Mouse (Mus musculus) cerebellum, postnatal 36 days (tissue): ENCODE measurements at regions not wholly inside any gene's neighbourhood (a gene's known extent, or its start where the extent isn't known, plus 50 kb on each side); places are given as distances from the start of the nearest gene placed in this dataset.

Experiments
- DNase-seq, 2 experiments: peaks; one replicate each; pipeline ENCODE4 v3.0.0; 2021 to 2022; ENCODE audit warnings: mixed read lengths in 2 of 2

DNA sequence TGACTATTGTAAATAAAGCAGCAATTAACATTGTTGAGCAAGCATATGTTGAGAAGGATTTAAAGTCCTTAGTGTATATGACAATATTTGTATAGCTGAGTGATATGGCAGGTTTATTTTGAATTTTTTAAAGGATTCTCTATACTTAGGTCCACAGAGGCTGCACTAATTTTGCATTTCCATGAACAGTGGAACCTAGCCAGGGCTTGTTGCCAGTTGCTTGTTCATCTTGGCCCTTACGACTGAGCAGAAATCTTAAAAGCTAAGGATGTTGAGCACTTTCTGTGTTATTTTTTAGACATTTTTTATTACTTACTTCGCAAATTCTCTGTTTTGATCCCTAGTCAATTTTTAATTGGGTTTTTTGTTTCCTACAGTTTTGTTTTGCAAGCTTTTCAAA lies 417.8 kb downstream of the Cdh7 start:
- peak; percentile 36 to 42 for DNase-seq

DNA sequence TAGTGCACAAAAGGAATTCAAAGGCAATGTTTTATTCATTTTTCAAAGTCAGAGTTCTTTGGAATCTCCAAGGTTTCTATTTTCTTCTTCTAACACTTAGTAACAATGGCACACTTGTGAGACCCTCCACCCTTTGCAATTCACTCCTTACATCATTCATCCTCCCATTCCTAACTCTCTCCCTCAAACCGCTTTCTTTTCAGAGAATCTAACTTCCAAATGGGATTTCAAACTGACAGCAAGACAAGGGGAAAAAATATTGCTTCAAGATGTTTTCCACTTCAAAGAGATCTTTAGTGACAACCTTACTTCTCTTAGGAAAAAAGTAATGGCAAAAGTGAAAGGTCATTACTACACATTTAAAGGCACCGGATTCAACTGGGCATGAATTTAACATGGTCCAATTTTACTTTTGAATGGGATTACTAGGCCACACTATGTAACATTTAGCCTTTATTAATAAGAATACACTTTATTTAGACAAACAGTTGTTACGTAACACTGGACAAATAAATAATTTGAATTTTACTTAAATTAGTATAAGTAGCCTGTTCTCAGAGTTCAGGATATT lies 465.6 kb downstream of the Cdh7 start:
- no peak for DNase-seq

DNA sequence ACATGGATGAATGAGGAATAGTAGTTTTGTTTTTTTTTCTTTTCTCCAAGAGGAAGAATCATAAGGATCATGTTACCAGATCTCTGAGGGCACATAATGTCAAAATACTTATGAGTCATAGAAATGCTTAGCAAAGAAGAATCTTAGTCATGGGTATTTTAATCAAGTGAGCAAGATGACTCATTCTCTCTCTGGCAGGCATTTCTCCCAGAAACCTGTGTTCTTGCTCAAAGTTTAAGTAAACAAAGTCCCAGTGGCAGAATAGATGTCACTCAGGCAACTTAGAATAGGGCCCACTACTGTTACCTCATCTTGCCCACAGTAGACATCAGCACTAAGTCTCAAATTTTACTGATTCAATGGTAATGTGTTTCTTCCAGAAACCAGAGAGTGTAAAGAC lies 493.9 kb downstream of the Cdh19 start:
- no peak for DNase-seq

DNA sequence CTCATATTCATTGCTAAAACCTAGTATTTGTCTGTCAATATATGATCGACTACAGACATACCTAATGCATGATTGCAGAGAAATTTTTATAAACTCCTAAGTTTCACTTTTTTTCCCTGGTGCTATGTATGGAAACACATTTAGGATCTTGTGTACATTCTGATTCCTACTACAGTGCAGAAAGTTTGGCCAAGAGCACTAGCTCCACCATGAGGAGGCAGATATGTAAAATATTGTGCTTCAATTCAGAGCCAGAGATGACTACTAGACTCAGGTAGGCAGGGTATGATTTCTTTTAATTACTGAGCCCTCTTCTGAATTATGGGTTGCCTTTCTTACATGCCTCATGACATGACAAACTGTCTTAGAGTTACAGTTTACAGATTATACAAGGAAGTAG lies 488.0 kb downstream of the Cdh19 start:
- no peak for DNase-seq
